Comparison of ENCODE assay signal across 9 mouse cellular contexts in the genomic region with DNA sequence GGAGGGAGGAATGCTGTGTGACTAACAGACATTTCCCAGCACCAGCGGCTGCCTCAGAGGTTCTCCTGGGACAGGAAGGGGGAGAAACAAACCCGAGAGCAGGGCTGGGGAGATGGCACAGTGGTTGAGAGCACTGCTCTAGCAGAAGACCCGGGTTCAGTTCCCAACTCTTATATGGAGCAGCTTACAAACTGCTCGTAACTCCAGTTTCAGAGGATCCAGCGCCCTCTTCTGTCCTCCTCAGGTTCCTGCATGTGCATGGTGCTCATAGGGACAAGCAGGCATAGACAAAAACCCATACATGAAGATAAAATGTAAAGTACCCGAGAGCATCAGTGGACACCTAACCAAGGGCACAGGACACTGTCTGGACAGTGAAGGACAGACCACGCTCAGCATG. TPM values are rescaled to one million over a fixed set of nuclear protein-coding genes. Genes with fewer than 3 reads are reported as not detected.
DNase-seq lines count a peak whose midpoint lies in the region; ATAC-seq and TF ChIP-seq lines count a peak whose summit lies in the region.
"Had no signal": no experiment of that assay in that cellular context is flagged by ENCODE, and none has a peak within 500 bp of the region (broad histone marks: within the 10 kb centered on the region; RNA-seq: fewer than 3 reads in every experiment).

No protein-coding gene starts in this region.

- no peaks in the 10 kb centered on the region for H3K36me3 ChIP-seq in testis, adult 2 months (ENCODE audit: control insufficient read depth, insufficient read depth, low read length)

- 42% methylated on average over 7 of the region's 7 CpGs for WGBS in olfactory bulb, adult 2 months

- peak overlapping the region; percentile 81 for H3K4me3 ChIP-seq in testis, adult 2 months (ENCODE audit: control insufficient read depth, low read depth, low read length)
- no peak overlapping the region for H3K4me3 ChIP-seq in olfactory bulb, adult 2 months (ENCODE audit: insufficient read depth, low read depth, low read length)

- TF ChIP-seq CTCF in testis, adult 2 months (IDR thresholded peaks at IDR 0.05; ENCODE audit: control insufficient read depth, insufficient read depth, insufficient replicate concordance, low read depth, low read length) = peak; percentile 55; the same call in 1 of the 2 replicates
- TF ChIP-seq CTCF in olfactory bulb, adult 2 months (IDR thresholded peaks at IDR 0.05; ENCODE audit: insufficient read depth, low read depth, low read length) = peak; percentile 23; the same call in 1 of the 2 replicates

- ATAC-seq in cerebellum, adult (ENCODE audit: insufficient number of reproducible peaks, low FRiP score, low TSS enrichment) = no peak

- no peak overlapping the region; the same call in 1 of the 2 replicates for H3K27ac ChIP-seq in testis, adult 2 months (ENCODE audit: control insufficient read depth, insufficient read depth, low read depth, low read length)
- no peak overlapping the region for H3K27ac ChIP-seq in olfactory bulb, adult 2 months (ENCODE audit: insufficient read depth, low read depth, low read length)

- intact Hi-C loops in gastrocnemius, postnatal 14 days (cut with DNase I; ENCODE audit: low total_unique reads) = no loop called here

- TF ChIP-seq POLR2A in testis, adult 2 months (IDR thresholded peaks at IDR 0.05; ENCODE audit: control insufficient read depth, low read depth, low read length) = no peak
- TF ChIP-seq POLR2A in olfactory bulb, adult 2 months (IDR thresholded peaks at IDR 0.05; ENCODE audit: insufficient read depth, low read depth, low read length) = no peak

- peaks cover 18% of the 10 kb centered on the region for H3K4me1 ChIP-seq in testis, adult 2 months (ENCODE audit: control insufficient read depth, insufficient read depth, low read length)
- peaks cover 46% of the 10 kb centered on the region for H3K4me1 ChIP-seq in olfactory bulb, adult 2 months (ENCODE audit: control insufficient read depth, insufficient read depth, low read length)

- no peaks in the 10 kb centered on the region for H3K27me3 ChIP-seq in testis, adult 2 months (ENCODE audit: control insufficient read depth, insufficient read depth, low read length)

- peak; percentile 67 to 70 for DNase-seq in cerebellum, postnatal 10 days
- DNase-seq in testis, postnatal 14 days (ENCODE audit: low spot score) = no peak
- DNase-seq in forelimb bud, embryonic 11.5 days (ENCODE audit: low read depth, low spot score) = peak; percentile 51
- no peak for DNase-seq in gastrocnemius, postnatal 14 days
- no peak for DNase-seq in layer of hippocampus, adult 9-10 months (ENCODE audit: low spot score)

RNA-seq across cellular contexts. Expression of a gene that starts 18.6 kb away (rescaled TPM):
- polyA plus RNA-seq in testis, adult 2 months (2012; rRNA removed) = 3.6 and 4.0 TPM in 2 replicates
- polyA plus RNA-seq in olfactory bulb, adult 2 months (2012; ENCODE audit: insufficient read depth, insufficient read length, low replicate concordance, missing spikeins) = not detected in 2 replicates
- not detected for total RNA-seq in gastrocnemius, postnatal 14 days (2021)
- polyA plus RNA-seq: limb, embryonic 11.5 days had no signal

RNA-seq across cellular contexts. Expression of a gene that starts 19.7 kb away (rescaled TPM):
- 0.07 and 0.14 TPM in 2 replicates for polyA plus RNA-seq in testis, adult 2 months (2012; rRNA removed)
- polyA plus RNA-seq in olfactory bulb, adult 2 months (2012; ENCODE audit: insufficient read depth, insufficient read length, low replicate concordance, missing spikeins) = not detected in 2 replicates
- not detected for total RNA-seq in gastrocnemius, postnatal 14 days (2021)

RNA-seq across cellular contexts. Expression of a gene that starts 19.7 kb away (rescaled TPM):
- polyA plus RNA-seq in testis, adult 2 months (2012; rRNA removed) = 162 and 173 TPM in 2 replicates
- polyA plus RNA-seq in olfactory bulb, adult 2 months (2012; ENCODE audit: insufficient read depth, insufficient read length, low replicate concordance, missing spikeins) = not detected in 2 replicates
- total RNA-seq in gastrocnemius, postnatal 14 days (2021) = not detected

Comparison
In these comparisons a context has a peak if more than half of its experiments do, and no peak if none do; other contexts are left out.
1. DNase-seq: peak in cerebellum, postnatal 10 days (2 of 2) and forelimb bud, embryonic 11.5 days (single experiment); none in testis, postnatal 14 days (single experiment), gastrocnemius, postnatal 14 days (single experiment) and layer of hippocampus, adult 9-10 months (single experiment).
2. RNA of a gene that starts 19.7 kb away (polyA plus RNA-seq): 162 to 173 TPM in testis, adult 2 months; not detected in olfactory bulb, adult 2 months; every median in the first group is over 100 times any median in the second.